ENCODE assay signal across 8 mouse cellular contexts in the genomic region with DNA sequence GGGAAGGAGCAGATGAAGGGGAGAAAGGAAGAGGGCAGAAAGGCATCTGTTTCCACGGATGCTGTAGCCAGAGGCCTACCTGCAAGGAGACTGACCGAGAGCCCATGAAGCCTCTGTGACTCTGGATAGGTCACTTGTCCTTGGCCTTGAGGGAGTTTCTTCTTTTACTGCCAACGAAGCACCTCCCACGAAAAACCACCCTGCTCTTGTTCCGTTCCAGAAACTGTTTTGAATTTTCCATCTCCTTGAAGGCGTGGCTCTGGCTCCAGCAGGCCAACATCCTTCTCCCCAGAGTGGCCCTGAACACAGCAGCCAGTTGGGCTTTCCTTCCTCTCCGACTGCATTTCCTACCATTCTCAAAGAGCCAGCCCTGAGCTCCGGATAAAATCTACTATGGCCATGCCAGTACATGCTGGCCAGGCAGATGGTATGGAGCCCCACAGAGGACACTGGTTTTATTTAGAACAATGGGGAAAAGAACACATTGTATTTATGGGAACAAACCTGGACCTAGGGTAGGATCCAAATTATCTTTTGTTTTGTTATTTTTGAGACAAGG. TPM values are rescaled to one million over a fixed set of nuclear protein-coding genes. Genes with fewer than 3 reads are reported as not detected.
DNase-seq lines count a peak whose midpoint lies in the region; ATAC-seq lines count a peak whose summit lies in the region.

No protein-coding gene starts in this region.

- no peaks in the 10 kb centered on the region for H3K36me3 ChIP-seq in hindbrain, embryonic 16.5 days (ENCODE audit: control insufficient read depth, insufficient read depth, low read length)

- H3K27me3 ChIP-seq in hindbrain, embryonic 16.5 days (replicated peaks; ENCODE audit: control insufficient read depth, insufficient read depth, low read length): no peaks in the 10 kb centered on the region

- H3K4me1 ChIP-seq in hindbrain, embryonic 16.5 days (ENCODE audit: control insufficient read depth, insufficient read depth, low read depth, low read length): peaks cover 45% of the 10 kb centered on the region

- H3K9ac ChIP-seq in hindbrain, embryonic 16.5 days (ENCODE audit: low read depth, low read length): peak overlapping the region; percentile 5

- H3K9me3 ChIP-seq in hindbrain, embryonic 16.5 days (ENCODE audit: control insufficient read depth, low read length): no peaks in the 10 kb centered on the region

- peak; percentile 55 for DNase-seq in gastrocnemius, adult 18-20 months (ENCODE audit: low spot score)
- no peak for DNase-seq in gastrocnemius, postnatal 10 days
- DNase-seq in cerebellum, postnatal 14 days: peak; percentile 43 to 66
- DNase-seq in lung, postnatal 36 days: peak; percentile 73
- no peak for DNase-seq in layer of hippocampus, adult 18-20 months (ENCODE audit: low spot score in 2 of 2)
- no peak for DNase-seq in thymus, adult 18-20 months
- no peak for DNase-seq in spleen, postnatal 10 days (ENCODE audit: low spot score in 2 of 2)

- 88% methylated on average over 8 of the region's 8 CpGs for WGBS in hindbrain, embryonic 16.5 days

- peak overlapping the region; percentile 1; the same call in 1 of the 2 replicates for H3K4me2 ChIP-seq in hindbrain, embryonic 16.5 days (ENCODE audit: low read length)

- no peak for ATAC-seq in hindbrain, embryonic 16.5 days

- H3K27ac ChIP-seq in hindbrain, embryonic 16.5 days (ENCODE audit: low read depth, low read length): no peak overlapping the region

- no peak overlapping the region for H3K4me3 ChIP-seq in hindbrain, embryonic 16.5 days (ENCODE audit: low read length)

RNA-seq across cellular contexts. Expression of a gene that starts 2.4 kb away (rescaled TPM):
- total RNA-seq in gastrocnemius, adult 18-20 months (2021): 10 to 100 TPM; 28.7 to 29.2 TPM
- 10 to 100 TPM; 59.5 to 60.6 TPM for total RNA-seq in gastrocnemius, postnatal 10 days (2021)
- polyA plus RNA-seq in hindbrain, embryonic 16.5 days (2015; fragmentation: Nextera tagmentation; extraction: Ambion mirVana): 160 and 169 TPM in 2 replicates
- total RNA-seq in layer of hippocampus, adult 18-20 months (2021): 10 to 100 TPM; 55.7 to 59.1 TPM

RNA-seq across cellular contexts. Expression of a gene that starts 2.5 kb away (rescaled TPM):
- 1 to 10 TPM; 7.4 to 8.8 TPM for total RNA-seq in gastrocnemius, adult 18-20 months (2021)
- total RNA-seq in gastrocnemius, postnatal 10 days (2021): 10 to 100 TPM; 12.7 to 14.6 TPM
- polyA plus RNA-seq in hindbrain, embryonic 16.5 days (2015; fragmentation: Nextera tagmentation; extraction: Ambion mirVana): 27.6 and 33.4 TPM in 2 replicates
- total RNA-seq in layer of hippocampus, adult 18-20 months (2021): 10 to 100 TPM; 36.2 to 37.4 TPM

RNA-seq across cellular contexts. Expression of a gene that starts 7.3 kb away (rescaled TPM):
- under 1 TPM; 0.71 to 0.84 TPM for total RNA-seq in gastrocnemius, adult 18-20 months (2021)
- 1 to 10 TPM in 1 of 2 experiments, under 1 TPM in 1; 0.61 to 2.6 TPM for total RNA-seq in gastrocnemius, postnatal 10 days (2021)
- polyA plus RNA-seq in hindbrain, embryonic 16.5 days (2015; fragmentation: Nextera tagmentation; extraction: Ambion mirVana): 2.1 and 3.9 TPM in 2 replicates
- total RNA-seq in layer of hippocampus, adult 18-20 months (2021): 1 to 10 TPM; 5.6 to 6.2 TPM

RNA-seq across cellular contexts. Expression of a gene that starts 19.5 kb away (rescaled TPM):
- total RNA-seq in gastrocnemius, adult 18-20 months (2021): 10 to 100 TPM; 17.4 to 18.6 TPM
- total RNA-seq in gastrocnemius, postnatal 10 days (2021): 10 to 100 TPM; 31.6 to 37.5 TPM
- polyA plus RNA-seq in hindbrain, embryonic 16.5 days (2015; fragmentation: Nextera tagmentation; extraction: Ambion mirVana): 39.7 and 46.0 TPM in 2 replicates
- 10 to 100 TPM; 49.9 to 51.3 TPM for total RNA-seq in layer of hippocampus, adult 18-20 months (2021)

RNA-seq across cellular contexts. Expression of a gene that starts 20.9 kb away (rescaled TPM):
- total RNA-seq in gastrocnemius, adult 18-20 months (2021): 10 to 100 TPM; 28.8 to 32.9 TPM
- 10 to 100 TPM; 42.3 to 47.0 TPM for total RNA-seq in gastrocnemius, postnatal 10 days (2021)
- polyA plus RNA-seq in hindbrain, embryonic 16.5 days (2015; fragmentation: Nextera tagmentation; extraction: Ambion mirVana): 185 and 190 TPM in 2 replicates
- total RNA-seq in layer of hippocampus, adult 18-20 months (2021): 10 to 100 TPM; 73.7 to 79.8 TPM

Comparison
In these comparisons a context has a peak if more than half of its experiments do, and no peak if none do; other contexts are left out.
1. DNase-seq: peak in gastrocnemius, adult 18-20 months (single experiment), cerebellum, postnatal 14 days (2 of 2) and lung, postnatal 36 days (single experiment); none in gastrocnemius, postnatal 10 days (single experiment), layer of hippocampus, adult 18-20 months (0 of 2), thymus, adult 18-20 months (0 of 2) and spleen, postnatal 10 days (0 of 2).